Mouse (Mus musculus) liver, postnatal 0 days (tissue): Measurements from ENCODE around the gene Sirt4.

ENCODE experiments used
- CTCF ChIP-seq: sonication (generic); IDR thresholded peaks from 2 replicates; pipeline ENCODE4 v1.5.1; 2016; ENCODE audit warnings: antibody characterized with exemption, low read depth
- EP300 ChIP-seq: IDR thresholded peaks from 2 replicates; pipeline ENCODE4 v1.6.1; 2016; ENCODE audit warnings: antibody characterized with exemption, low read depth, mild to moderate bottlenecking

GRCm38 (mm10) chr5:115431061-115431897, 53.2 kb downstream of the Sirt4 start:
- no peak for TF ChIP-seq CTCF
- no peak for TF ChIP-seq EP300
